Mouse (Mus musculus) urinary bladder, adult 18-20 months (tissue): Measurements from ENCODE around the gene Psph.
A peak's percentile ranks its signal among the peaks of the same experiment; 100 is the strongest.
"Not testable (repeated sequence)": the region's sequence is repeated elsewhere in the genome, so short reads cannot be mapped to it uniquely, and the experiment has no call there.

ENCODE experiments used
- DNase-seq, 2 experiments: peaks; one replicate each; pipeline ENCODE4 v3.0.0; 2022; ENCODE audit warnings: low spot score in 2 of 2, mixed read lengths in 2 of 2

The Psph gene

DNA sequence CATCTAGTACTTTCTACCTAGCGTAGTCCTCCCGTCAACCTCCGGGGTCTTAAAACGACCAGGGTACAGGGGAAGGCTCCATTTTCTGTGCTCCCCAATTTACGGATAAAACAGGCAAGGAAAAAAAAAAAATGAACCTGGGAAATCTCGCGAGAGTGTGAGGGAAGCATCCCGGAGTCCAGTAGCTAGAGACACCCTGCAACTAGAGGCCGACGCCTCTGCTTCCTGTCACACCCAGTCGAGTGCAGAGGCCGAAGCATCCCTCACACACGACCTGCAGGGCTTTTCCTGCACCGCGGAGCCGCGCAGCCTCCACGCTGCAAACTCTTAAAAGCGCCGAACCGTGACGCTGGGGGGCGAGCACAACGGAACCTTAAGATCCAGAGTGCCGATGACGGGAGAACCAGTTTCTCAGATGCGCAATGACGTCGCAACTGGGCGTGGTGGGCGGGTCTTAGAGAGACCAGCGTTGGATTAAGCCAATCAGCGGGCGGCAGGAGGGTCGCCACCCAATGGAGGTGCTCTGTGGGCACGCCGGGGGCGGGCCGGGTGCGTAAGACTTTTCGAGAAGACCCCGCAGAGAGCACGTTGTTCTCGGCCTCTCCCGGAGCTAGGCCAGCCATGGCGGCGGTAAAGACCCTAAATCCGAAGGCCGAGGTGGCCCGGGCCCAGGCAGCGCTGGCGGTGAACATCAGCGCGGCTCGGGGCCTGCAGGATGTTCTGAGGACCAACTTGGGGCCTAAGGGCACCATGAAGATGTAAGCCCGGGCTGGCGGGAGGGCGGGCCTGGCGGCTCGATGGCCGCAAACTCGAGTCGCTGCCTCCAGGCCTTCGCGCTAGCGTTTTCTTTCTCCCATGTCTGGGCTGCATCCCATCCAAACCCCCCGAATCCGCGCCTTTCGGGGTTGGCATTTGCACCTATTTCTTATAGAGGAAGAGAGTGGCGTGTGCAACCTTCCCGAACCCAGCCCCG, at the start of gene Psph:
Gene Psph (minus strand): TSS at position 632 of the 973 bp plus-strand sequence.
- peak; percentile 93 to 96 for DNase-seq

DNA sequence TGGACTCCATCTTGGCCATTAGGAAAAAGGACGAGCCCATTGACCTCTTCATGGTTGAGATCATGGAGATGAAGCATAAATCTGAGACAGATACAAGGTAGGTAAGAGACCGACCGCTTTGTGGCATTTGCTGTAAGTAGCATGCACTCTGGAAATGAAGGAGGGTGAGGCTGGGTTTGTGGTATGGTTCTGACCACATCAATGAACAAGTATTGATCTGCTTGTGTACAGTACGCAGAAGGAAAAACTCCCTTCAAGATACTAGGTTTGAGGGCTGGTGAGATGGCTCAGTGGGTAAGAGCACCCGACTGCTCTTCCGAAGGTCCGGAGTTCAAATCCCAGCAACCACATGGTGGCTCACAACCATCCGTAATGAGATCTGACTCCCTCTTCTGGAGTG, 3.3 kb upstream of the Psph start:
- DNase-seq, result not testable (repeated sequence)

DNA sequence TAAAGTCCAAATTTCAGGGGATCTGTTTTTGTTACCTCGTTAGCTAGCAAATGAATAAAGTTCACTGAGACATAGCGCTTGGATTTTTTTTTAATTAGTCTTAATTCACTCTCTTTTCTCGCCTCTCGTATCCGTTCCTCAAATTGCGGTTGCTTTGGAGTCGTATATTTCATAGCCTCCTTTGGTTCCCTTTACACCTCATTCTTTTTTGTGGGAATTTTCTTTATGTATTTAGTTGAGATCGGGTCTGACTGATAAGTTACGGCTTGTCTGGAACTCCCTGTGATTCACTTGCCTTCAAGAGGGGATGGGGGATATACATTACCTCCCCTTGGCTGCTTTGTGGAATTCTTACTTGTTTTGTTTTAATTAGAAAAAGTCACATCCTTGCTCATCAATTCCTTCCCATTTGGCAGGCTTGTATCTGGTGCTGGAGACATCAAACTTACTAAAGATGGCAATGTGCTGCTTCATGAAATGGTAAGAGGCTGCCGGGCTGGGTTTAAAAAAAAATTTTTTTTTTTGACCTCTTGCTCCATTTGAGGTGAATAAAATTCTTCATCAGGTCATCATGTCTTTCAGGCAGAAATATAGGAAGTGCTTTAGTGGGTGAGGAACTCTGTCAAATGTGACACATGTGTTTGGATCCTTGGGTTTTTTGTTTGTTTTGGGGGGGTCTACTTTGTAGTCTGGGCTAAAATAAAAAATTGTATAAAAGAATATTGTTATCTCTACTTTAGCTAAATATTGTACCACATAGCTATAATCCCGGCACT, 757 bp upstream of the Psph start:
- DNase-seq, result no peak

DNA sequence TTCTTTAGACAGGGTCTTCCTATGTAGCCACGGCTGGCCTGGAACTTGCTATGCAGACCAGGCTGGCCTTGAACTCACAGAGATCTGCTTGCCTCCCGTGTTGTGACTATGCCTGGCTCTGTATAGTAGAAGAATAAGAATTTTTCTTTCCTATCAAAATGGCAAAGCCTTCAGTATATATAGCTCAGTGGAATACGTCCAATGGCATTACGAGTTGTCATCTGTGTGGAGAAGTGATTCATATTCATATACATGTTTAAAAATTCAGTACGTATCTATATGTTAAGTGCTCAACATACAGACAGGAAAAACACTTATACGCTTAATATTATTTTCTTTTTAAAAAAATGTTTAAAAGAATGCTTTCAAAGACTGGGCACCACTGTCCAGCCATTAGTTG, 1.1 kb downstream of the Psph start:
- no peak for DNase-seq

DNA sequence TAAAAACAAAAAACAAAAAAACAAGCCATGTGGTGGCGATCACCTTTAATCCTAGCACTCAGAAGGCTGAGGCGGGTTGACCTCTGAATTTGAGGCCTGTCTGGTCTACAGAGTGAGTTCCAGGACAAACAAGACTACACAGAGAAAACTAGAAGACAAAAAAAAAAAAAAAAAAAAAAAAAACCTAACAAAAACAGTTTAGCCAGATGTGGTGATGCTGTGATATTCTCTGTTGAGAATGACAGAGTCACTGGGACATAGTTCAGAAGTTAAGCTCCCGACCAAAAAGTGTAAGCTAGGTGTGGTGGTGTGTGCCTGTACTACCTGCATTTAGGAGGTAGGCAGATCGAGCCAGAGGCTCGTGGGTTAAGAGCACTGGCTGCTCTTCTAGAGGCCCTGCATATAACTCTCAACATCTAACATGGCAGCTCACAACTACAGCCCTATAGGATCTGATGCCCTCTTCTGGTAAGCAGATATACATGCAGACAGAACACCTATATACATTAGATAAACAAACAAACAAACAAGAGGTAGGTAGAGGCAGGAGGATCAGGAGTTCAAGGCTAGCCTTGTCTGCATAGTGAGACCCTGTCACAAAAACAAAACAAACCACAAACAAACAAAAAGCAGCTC, 1.9 kb downstream of the Psph start:
- DNase-seq, result no peak

DNA sequence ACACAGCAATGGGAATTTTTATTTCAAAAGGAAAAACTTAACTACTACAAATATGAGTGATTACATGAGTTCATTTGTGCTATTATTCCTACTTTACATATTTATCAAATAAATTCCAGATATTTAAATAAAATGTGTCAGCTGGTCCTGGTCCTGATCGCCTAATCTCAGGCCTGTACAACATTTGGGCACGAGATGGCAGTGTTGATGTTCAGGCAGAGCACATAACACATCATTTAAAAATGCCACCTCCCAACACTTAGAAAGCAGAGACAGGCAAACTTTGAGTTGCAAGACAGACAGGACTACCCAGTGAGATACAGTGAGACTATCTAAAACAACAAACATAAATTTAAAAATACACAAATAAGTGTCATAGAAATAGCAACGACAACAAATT, 5.0 kb downstream of the Psph start:
- DNase-seq, result no peak

DNA sequence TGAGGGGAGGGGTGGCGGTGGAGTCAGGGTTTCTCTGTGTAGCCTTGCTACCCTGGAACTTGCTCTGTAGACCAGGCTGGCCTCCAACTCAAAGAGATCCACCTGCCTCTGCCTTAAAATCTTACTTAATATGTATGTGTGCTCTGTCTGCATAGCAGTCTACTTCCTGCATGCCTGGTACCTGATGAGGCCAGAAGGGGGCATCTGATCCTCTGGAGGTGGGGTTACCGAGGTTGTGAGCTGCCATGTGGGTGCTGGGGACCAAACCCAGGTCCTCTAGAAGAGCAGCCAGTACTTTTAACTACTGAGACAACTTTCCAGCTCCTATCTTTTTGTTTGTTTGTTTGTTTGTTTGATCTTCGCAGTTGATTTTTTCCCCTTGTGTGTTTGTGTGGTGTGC, 7.1 kb downstream of the Psph start:
- no peak for DNase-seq

DNA sequence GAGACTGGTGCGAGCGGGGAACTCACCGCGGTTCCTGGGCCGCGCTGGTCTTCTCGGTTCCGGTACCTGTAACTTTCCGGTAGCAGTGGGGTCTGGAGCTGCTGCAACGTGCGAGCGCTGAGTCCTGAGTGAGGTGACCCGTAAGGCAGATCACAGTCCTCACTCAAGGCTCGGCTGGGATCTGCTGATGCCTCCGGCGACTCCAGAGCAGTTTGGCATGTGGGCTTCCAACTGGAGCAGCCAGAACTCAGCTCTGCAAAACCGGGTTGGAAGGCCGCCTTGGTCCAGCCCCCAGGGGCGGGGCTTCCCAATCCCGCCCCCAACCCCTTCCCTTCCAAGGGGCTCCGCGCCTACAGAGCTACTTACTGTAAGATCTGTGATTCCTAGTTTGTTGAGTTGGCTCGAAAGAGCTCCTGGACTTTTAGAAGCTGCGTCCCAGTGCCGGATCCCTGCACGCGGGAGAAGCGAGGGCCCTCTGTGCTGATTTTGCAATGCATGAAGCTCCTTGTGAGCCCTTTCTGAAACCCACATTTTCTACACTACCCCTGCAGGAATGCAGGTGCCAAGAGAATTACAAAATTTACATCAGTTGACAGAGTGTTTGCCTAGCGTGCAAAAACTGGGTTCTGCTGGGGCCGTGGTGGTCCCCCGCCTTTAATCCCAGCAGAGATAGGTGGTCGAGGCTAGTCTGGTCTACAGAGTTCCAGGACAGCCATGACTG, 8.1 kb downstream of the Psph start:
- DNase-seq, result peak; percentile 71 to 76

DNA sequence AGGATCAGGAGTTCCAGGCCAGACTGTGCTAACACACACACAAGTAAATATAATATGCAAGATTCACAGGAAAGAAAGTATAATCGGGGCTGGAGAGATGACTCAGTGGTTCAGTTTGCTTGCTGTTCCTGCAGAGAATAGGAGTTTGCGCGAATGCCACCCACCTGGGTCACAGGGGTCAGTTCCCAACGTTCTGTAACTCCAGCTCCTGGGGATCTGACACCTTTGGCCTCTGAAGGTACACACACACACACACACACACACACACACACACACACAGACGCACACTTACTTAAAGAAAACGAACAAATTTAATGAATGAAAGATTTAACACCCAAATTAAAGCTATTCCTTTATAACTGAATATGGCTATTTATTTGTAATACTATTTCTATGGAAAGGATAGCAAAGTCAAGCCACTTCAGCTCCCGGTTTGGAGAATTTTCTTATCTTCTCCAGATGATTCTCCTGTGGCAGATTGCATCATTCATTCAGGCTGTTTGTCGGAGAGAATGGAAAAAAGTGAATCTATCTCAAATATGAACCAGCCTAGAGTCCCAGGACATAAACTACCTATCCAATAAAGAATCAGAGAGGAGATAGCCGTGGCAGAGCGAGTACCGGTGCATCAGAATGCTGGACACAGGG, 8.8 kb downstream of the Psph start:
- no peak for DNase-seq

DNA sequence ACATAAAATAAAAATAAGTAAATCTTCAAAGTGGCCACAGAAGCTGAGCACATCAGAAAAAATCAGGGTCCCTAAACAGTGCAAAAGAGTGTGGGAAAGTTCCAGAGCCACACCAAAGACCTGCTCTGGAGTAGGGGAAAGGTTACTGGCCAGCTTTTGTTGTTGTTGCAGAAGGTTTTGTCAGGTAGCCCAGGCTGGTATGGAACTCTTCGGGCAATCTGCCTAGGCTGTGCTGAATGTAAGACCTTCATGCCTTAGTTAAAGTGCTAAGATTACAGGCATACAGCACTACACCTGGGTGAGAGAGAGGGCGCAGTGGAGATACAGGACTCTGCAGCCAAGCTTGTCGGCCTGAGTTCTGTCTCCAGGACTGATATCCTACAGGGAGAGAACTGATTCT, 12.6 kb downstream of the Psph start:
- no peak for DNase-seq

DNA sequence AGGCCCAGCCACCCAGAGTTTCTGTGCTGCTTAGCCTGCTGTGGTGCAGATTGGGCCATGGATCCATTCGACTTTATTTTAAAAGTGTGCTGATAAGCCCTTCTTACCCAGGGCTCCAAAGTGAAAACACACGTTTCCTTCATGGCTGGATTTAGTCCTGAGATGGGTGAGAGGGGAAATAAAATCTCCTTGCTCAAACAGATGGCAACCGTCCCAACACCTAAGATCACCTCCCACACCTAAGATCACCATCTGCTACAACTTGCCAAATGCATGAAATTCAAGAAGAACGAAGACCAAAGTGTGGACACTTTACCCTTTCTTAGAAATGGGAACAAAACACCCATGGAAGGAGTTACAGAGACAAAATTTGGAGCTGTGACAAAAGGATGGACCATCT, 13.9 kb downstream of the Psph start:
- DNase-seq, result not testable (repeated sequence)

DNA sequence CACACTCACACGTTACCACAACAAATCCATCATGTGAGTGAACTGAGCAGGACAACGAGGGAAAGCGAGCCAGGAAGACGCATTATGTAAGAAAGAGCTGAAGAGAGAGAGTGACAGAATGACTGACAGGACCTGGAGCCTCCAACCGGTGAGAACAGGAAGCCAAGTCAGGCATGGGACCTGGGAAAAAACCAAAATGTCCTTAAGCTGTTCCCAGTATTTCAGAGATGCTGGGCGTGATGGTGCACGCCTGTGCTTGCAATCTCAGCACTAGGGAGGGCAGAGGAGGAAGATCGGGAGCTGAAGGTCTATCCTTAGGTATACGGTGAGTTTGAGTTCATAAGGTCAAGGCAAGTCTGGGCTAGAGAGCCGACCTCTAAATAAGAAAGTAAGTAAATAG, 14.8 kb downstream of the Psph start:
- DNase-seq, result no peak

DNA sequence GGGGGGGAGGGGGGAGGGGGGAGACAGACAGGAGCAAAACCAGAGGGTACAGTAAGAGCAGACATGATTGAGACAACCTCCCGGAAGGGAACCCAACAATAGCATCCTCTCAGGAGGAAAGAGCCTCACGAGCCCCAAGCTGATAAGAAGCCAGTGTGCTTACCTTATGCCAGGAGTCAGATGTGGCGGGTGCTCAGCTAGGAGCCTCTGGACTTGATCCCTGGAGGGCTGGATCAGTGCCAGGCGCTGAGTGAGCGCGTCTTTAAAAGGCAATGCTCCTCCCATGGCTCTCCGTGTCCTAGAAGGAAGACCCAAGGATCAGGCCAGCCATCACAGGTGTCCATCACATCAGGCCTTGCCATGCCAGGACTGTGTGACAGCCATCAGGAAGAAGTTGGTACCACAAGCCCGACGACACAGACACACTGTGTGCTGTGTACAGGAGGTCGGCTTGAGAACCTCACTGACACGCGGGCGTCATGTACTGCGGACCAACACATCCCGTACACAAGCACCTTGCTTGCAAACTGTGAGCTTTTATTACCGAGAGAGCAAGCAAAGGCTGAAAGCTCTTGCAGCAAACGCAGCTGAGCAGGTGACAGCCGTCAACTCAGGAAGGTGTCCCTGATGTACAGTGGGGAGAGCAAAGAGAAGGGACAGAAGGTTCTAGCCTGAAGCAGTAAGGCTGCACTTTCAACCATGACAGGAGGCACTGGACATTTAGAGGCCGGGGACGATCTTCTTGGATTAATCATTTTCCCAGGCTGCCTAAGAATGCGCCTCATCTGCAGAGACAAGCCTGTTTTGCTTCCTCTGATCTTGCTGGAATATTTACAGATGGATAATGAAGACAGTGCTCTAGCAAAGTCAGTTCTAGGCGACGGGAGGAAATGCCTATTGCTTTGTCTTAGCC, 16.6 kb downstream of the Psph start:
- no peak for DNase-seq

DNA sequence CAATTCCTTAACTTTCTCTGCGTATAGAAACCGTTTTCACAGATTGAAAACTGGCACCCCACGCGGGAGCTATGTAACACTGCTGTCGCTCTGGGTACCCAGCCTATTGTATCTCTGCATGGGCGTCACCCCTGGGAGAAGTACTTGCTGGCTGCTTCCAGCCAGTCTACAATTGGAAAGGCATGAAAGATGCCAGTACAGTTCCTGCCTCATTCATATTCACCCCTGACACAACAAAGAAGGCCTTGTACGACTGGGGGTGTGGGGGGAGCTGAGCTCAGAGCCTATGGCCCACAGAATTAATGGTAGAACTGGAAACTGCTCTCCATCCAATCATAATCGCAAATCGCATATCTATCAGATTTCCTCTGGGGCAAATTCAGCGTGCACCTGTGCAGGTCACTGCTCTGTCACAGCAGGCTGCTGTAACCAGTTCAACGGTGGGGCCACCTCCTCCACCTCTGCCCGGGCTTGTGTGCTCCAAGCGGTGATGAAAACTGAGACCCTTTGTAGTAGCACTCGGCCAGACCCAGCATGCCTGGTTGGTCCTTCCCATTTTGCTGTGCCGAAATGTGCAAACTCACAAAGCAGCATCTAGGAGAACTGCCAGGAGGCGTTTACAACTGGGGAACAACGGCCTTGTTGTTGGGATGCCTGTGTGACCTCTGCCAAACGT, 25.2 kb downstream of the Psph start:
- DNase-seq, result no peak

DNA sequence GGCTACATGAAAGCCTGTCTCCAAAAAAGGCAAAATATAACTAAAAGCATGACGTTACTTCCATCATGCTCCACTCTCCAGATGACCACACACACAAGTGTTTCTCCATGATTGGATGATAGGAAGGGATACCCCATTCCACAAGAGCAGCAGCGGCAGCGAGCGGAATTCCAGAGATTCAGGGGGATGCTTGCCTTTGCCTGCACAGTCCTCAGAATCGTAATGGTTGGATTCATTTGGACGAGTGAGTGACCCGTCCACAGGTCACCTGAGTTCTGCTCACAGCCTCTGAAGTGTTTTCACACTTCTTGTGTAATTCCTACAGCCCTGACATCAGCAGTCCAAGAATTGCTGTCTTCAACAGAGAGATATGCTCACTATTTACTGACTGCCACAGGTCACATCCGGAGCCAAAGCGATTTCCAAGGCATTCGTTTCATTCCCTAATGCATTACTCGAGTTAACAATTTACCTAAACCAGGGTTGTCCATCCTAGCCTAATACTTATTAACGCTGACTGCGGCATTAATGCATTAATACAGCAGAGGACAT, 27.2 kb downstream of the Psph start:
- no peak for DNase-seq

DNA sequence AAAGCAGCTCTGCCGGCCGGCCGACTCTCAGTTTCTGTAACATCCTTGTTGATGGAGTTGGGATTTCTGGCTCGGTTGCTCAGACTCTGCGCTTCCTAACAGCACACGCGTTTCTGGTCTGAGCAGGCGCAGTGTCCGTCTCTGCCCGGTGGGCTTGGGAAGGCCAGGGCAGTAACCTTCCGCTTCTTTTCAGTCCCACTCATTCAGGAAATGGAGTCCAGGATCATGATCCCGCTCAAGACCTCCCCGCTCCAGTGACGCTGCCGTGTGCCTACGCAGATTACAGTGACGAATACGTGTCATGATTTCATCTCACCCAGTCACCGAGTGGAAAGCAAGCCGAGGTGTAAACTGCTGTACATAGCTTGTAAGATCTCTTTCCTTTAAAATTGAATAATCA, 30.4 kb downstream of the Psph start:
- no peak for DNase-seq

DNA sequence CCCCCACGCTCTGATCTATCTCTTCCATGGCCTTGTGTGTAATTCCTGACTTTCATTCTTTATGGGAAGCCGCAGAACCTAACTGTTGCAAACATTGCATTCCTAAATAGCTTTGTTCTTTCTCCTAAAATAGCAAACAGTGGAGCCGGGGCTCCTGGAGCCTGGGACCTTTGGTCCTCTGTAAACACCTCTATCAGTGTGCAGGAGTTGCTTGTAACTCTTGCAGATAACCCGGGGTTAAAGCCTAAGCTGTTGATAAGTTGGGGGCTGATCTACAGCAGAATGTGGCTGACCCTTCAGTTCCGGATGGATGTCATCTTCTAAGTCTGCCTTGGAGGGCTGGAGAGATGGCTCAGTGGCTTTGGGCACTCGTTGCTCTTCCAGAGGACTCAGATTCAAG, 43.2 kb downstream of the Psph start:
- DNase-seq, result no peak

DNA sequence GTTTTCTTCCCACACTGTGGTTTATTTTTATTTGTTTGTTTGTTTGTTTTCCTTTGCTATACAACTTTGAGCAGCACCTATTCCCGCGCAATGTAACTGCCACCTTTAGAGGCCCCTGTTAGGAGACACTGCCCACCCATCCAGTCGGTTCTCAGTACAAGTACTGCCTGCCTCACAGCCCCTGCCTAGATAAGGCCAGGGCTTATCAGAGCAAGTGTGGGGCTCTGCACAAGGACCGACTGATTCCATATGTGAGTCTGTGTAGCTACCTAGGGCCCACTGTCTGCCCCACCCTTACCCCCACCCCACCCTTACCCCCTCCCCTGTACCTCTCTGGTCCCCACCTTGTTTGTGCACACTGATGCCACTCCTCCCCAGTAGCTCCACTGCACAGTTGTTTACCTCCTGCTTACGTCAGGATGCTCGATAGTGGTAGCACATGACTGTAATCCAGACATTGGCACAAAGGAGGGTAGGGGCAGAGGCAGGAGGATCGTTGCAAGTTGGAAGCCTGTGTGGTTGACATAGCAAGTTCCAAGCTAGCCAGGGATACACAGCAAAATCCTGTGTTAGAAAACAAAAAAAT, 44.3 kb downstream of the Psph start:
- no peak for DNase-seq

DNA sequence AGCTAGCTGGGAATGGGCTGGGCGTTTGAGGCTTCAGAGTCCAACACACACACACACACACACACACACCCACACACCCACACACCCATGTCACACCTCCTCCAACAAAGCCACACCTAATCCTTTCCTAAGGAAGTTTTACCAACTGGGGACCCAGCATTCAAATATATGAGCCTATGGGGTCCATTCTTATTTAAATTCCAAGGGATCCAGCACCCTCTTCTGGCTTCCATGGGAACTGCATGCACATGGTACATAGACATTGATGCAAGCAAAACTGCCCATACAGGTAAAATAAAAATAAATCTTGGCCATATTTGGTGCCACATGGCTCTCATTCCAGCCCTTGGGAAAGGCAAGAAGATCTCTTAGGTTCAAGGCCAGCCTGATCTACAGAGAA, 46.3 kb downstream of the Psph start:
- DNase-seq, result no peak
